Mouse (Mus musculus) neural tube, embryonic 13.5 days (tissue): Measurements from ENCODE around the gene Dync1i2. TPM values are rescaled to one million over a fixed set of nuclear protein-coding genes. Genes with fewer than 3 reads are reported as not detected.
A peak's percentile ranks its signal among the peaks of the same experiment; 100 is the strongest.

ENCODE experiments used
- ATAC-seq: fragments of 200-750 bp; cut with Nextera tagmentation; 2 replicates; pipeline ENCODE4 v1.8.0; 2017; ENCODE audit warnings: low read depth, mild to moderate bottlenecking, moderate TSS enrichment, moderate library complexity
- H3K27ac ChIP-seq: fragments of 300-500 bp; sonication (generic); replicated peaks from 2 replicates; pipeline ENCODE4 v1.5.1; 2015; ENCODE audit warnings: moderate library complexity, mild to moderate bottlenecking, inconsistent platforms
- H3K27me3 ChIP-seq: fragments of 300-500 bp; sonication (generic); 2 replicates; pipeline ENCODE4 v1.6.1; 2015; ENCODE audit warnings: mild to moderate bottlenecking, inconsistent platforms
- H3K36me3 ChIP-seq: fragments of 300-500 bp; sonication (generic); 2 replicates; pipeline ENCODE4 v1.6.1; 2015; ENCODE audit warnings: mild to moderate bottlenecking, inconsistent platforms
- H3K4me1 ChIP-seq: fragments of 300-500 bp; sonication (generic); replicated peaks from 2 replicates; pipeline ENCODE4 v1.6.1; 2015; ENCODE audit warnings: inconsistent platforms
- H3K4me2 ChIP-seq: fragments of 300-500 bp; sonication (generic); 2 replicates; pipeline ENCODE4 v1.6.1; 2015; ENCODE audit warnings: inconsistent platforms, mild to moderate bottlenecking, moderate library complexity
- H3K4me3 ChIP-seq: fragments of 300-500 bp; sonication (generic); 2 replicates; pipeline ENCODE4 v1.5.1; 2015; ENCODE audit warnings: mild to moderate bottlenecking, inconsistent platforms
- H3K9ac ChIP-seq: fragments of 300-500 bp; sonication (generic); 2 replicates; pipeline ENCODE4 v1.6.1; 2015; ENCODE audit warnings: moderate library complexity, mild to moderate bottlenecking, inconsistent platforms
- H3K9me3 ChIP-seq: fragments of 300-500 bp; sonication (generic); 2 replicates; pipeline ENCODE4 v1.6.1; 2016; ENCODE audit warnings: inconsistent platforms
- WGBS: fragments of 180-500 bp; shearing (Covaris S2); methylation state at CpG from one replicate; pipeline ENCODE4 v1.1.7; 2015; 5-methylcytosine and 5-hydroxymethylcytosine counted together
- polyA plus RNA-seq: library from polyadenylated mRNA; unstranded; fragments of >200 nt; fragmentation: Nextera tagmentation; extraction: Ambion mirVana; gene quantifications from 2 replicates; pipeline ENCODE4 v1.2.1, GENCODE M21; 2015

Gene Dync1i2
- polyA plus RNA-seq, 1 experiment from 2014 or later: 194 TPM

DNA sequence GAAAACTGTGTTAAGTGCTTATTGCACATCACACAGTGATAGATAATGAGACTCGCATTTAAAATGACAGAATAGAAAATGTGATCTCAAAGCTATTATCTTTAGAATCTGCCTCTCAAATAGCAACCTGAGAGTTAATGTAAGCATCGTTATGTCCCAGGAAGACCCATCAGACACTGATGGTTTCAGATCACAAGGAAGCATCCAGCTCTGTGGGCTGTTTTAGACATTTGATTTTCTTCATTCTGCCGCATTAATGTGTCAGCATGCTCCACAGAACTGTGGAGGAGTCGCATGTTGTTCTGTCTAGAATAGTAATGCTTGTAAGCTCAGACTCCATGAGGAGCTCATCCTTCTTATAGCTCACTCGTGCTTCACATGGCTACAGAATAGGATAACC lies 34.6 kb downstream of the Dync1i2 start:
- H3K4me1 ChIP-seq: peaks cover 25% of the 10 kb centered on the region
- H3K36me3 ChIP-seq: peaks cover 44% of the 10 kb centered on the region
- no peak overlapping the region for H3K4me3 ChIP-seq
- no peaks in the 10 kb centered on the region for H3K9me3 ChIP-seq
- no peak overlapping the region for H3K9ac ChIP-seq
- no peaks in the 10 kb centered on the region for H3K27me3 ChIP-seq
- 75% methylated on average over 5 of the region's 5 CpGs for WGBS
- peak overlapping the region; percentile 52; the same call in 1 of the 2 replicates for H3K27ac ChIP-seq
- no peak overlapping the region for H3K4me2 ChIP-seq
- no peak for ATAC-seq

- Histone ChIP-seq H3K9ac (no peak overlapping the region), H3K36me3 (peaks cover 52% of the 10 kb centered on the region)
These were observed 36.6 kb downstream of the Dync1i2 start for GRCm38 (mm10) chr2:71248071-71248470.

DNA sequence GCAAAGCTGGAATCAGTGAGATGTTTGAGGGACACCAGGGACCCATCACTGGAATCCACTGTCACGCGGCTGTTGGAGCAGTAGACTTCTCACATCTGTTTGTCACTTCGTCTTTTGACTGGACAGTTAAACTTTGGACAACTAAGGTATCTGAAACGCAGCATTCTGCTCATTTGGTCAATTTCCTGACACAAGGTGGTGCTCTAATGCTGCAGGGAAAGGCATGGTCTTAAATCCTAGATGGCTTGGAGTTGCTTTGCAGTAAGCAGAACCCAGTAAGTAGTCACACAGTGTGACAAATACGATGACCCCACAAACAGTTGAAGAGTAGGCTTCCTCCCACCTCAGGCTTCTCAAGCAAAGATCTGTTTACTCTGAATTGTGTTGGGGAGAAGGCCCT lies 39.3 kb downstream of the Dync1i2 start:
- 73% methylated on average over 5 of the region's 5 CpGs for WGBS
- Histone ChIP-seq H3K4me2 (no peak overlapping the region), H3K4me1 (peaks cover 5% of the 10 kb centered on the region; the same call in 1 of the 2 replicates), H3K27ac (no peak overlapping the region), H3K36me3 (peaks cover 71% of the 10 kb centered on the region), H3K27me3 (no peaks in the 10 kb centered on the region), H3K9me3 (no peaks in the 10 kb centered on the region), H3K9ac (no peak overlapping the region), H3K4me3 (no peak overlapping the region)
- ATAC-seq: no peak

More at GRCm38 (mm10) chr2:71248071-71248470, 36.6 kb downstream of the Dync1i2 start:
- Histone ChIP-seq H3K27ac (no peak overlapping the region), H3K4me2 (no peak overlapping the region), H3K9me3 (no peaks in the 10 kb centered on the region), H3K4me1 (peaks cover 23% of the 10 kb centered on the region), H3K27me3 (no peaks in the 10 kb centered on the region), H3K4me3 (no peak overlapping the region)
- ATAC-seq: no peak
- 91% methylated on average over 3 of the region's 3 CpGs for WGBS

GRCm38 (mm10) chr2:71254836-71255235 lies 43.3 kb downstream of the Dync1i2 start:
- peaks cover 88% of the 10 kb centered on the region for H3K36me3 ChIP-seq
- 91% methylated on average over 4 of the region's 4 CpGs for WGBS
- no peak overlapping the region for H3K27ac ChIP-seq

GRCm38 (mm10) chr2:71256581-71256980 lies 45.1 kb downstream of the Dync1i2 start:
- H3K27ac ChIP-seq: no peak overlapping the region
- no peaks in the 10 kb centered on the region for H3K9me3 ChIP-seq
- no peak overlapping the region for H3K9ac ChIP-seq
- H3K4me1 ChIP-seq: no peaks in the 10 kb centered on the region
- no peak overlapping the region for H3K4me2 ChIP-seq
- WGBS: 89% methylated on average over 7 of the region's 7 CpGs
- no peaks in the 10 kb centered on the region for H3K27me3 ChIP-seq
- ATAC-seq: no peak
- peaks cover 85% of the 10 kb centered on the region for H3K36me3 ChIP-seq
- no peak overlapping the region for H3K4me3 ChIP-seq

More at GRCm38 (mm10) chr2:71254836-71255235, 43.3 kb downstream of the Dync1i2 start:
- ATAC-seq: no peak
- H3K4me2 ChIP-seq: no peak overlapping the region
- no peaks in the 10 kb centered on the region for H3K9me3 ChIP-seq
- no peak overlapping the region for H3K9ac ChIP-seq
- H3K27me3 ChIP-seq: no peaks in the 10 kb centered on the region
- no peak overlapping the region for H3K4me3 ChIP-seq
- H3K4me1 ChIP-seq: no peaks in the 10 kb centered on the region

DNA sequence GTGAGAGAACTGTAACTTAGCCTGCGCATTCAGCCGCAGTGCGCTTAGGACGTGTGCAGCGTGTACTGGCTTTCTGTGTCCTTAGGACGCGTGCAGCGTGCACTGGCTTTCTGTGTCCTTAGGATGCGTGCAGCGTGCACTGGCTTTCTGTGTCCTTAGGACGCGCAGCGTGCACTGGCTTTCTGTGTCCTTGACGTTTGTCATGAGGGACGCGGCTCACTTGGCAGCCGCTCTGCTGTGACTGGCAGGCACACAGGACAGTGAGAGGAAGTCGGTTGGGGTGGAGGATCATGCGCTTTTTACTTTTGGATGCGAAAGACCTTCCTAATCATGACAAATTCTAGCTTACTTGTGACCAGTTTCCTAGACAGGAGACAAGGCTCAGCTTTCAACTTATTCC lies 53.1 kb downstream of the Dync1i2 start:
- no peak overlapping the region for H3K4me3 ChIP-seq
- H3K27ac ChIP-seq: no peak overlapping the region
- WGBS: 90% methylated on average over 20 of the region's 20 CpGs
- no peaks in the 10 kb centered on the region for H3K27me3 ChIP-seq
- H3K4me1 ChIP-seq: no peaks in the 10 kb centered on the region
- H3K4me2 ChIP-seq: no peak overlapping the region
- H3K36me3 ChIP-seq: peaks cover 81% of the 10 kb centered on the region
- ATAC-seq: no peak
- no peaks in the 10 kb centered on the region for H3K9me3 ChIP-seq
- H3K9ac ChIP-seq: no peak overlapping the region

DNA sequence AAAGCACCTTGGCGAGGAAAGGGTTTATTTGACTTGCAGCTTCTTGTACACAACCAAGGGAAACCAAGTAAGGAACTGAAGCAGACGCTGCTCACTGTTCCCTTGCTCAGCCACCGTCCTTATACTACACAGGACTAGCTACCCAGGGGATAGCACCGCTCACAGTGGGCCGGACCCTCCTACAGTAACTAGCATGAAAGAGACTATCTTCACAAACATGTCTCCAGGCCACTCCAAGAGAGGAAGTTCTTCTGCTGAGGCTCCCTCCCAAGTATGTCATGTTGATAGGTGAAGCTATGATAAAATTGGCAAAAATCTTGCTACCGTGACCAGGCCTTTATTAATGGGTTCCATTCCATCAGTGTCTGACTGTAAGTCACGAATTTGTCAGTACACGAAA lies 57.2 kb downstream of the Dync1i2 start:
- ATAC-seq: no peak
- no peaks in the 10 kb centered on the region for H3K4me1 ChIP-seq
- no peak overlapping the region for H3K4me2 ChIP-seq

DNA sequence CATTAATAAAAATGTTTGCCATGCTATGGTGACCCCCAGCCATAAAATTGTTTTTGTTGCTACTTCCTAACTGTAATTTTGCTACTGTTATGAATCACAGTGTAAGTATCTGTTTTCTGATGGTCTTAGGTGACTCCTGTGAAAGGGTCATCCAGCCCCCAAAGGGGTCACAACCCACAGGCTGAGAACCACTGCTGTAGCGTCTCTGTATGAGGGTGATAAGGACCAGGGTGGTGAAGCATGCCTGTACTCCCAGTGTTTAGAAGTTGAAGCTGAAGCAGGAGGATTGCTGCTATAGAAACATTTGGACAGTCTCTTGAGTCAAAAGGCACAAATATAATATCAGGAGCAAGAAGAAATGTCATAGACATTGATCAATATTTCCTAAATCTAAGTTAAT lies 57.8 kb downstream of the Dync1i2 start:
- WGBS: 74% methylated on average over 1 of the region's 1 CpGs

More for the DNA sequence above, 57.2 kb downstream of the Dync1i2 start:
- Histone ChIP-seq H3K36me3 (peaks cover 49% of the 10 kb centered on the region), H3K9me3 (no peaks in the 10 kb centered on the region), H3K27ac (no peak overlapping the region), H3K9ac (no peak overlapping the region), H3K4me3 (no peak overlapping the region), H3K27me3 (no peaks in the 10 kb centered on the region)
- WGBS: 94% methylated on average over 8 of the region's 8 CpGs

GRCm38 (mm10) chr2:71270085-71270484 lies 58.6 kb downstream of the Dync1i2 start:
- Histone ChIP-seq H3K4me1 (no peaks in the 10 kb centered on the region), H3K4me2 (no peak overlapping the region), H3K27ac (no peak overlapping the region), H3K27me3 (no peaks in the 10 kb centered on the region), H3K9ac (no peak overlapping the region), H3K4me3 (no peak overlapping the region), H3K9me3 (no peaks in the 10 kb centered on the region), H3K36me3 (peaks cover 47% of the 10 kb centered on the region)
- ATAC-seq: no peak
- 85% methylated on average over 4 of the region's 4 CpGs for WGBS

More for the DNA sequence above, 57.8 kb downstream of the Dync1i2 start:
- Histone ChIP-seq H3K27me3 (no peaks in the 10 kb centered on the region), H3K4me1 (no peaks in the 10 kb centered on the region), H3K36me3 (peaks cover 48% of the 10 kb centered on the region), H3K9me3 (no peaks in the 10 kb centered on the region), H3K4me2 (no peak overlapping the region), H3K9ac (no peak overlapping the region), H3K27ac (no peak overlapping the region), H3K4me3 (no peak overlapping the region)
- no peak for ATAC-seq

- no peak for ATAC-seq
- Histone ChIP-seq H3K27me3 (no peaks in the 10 kb centered on the region), H3K4me3 (no peak overlapping the region), H3K4me2 (no peak overlapping the region), H3K9me3 (no peaks in the 10 kb centered on the region), H3K4me1 (peaks cover 8% of the 10 kb centered on the region), H3K27ac (no peak overlapping the region), H3K9ac (no peak overlapping the region), H3K36me3 (peaks cover 36% of the 10 kb centered on the region)
- WGBS: 76% methylated on average over 23 of the region's 23 CpGs
These were observed 62.6 kb downstream of the Dync1i2 start for GRCm38 (mm10) chr2:71273955-71274679.

GRCm38 (mm10) chr2:71275734-71276133 lies 64.2 kb downstream of the Dync1i2 start:
- no peak overlapping the region for H3K4me3 ChIP-seq
- no peak overlapping the region for H3K27ac ChIP-seq
- H3K36me3 ChIP-seq: peaks cover 36% of the 10 kb centered on the region
- no peaks in the 10 kb centered on the region for H3K9me3 ChIP-seq
- no peak overlapping the region for H3K9ac ChIP-seq
- no peak overlapping the region for H3K4me2 ChIP-seq
- H3K4me1 ChIP-seq: peaks cover 15% of the 10 kb centered on the region
- WGBS: 77% methylated on average over 7 of the region's 7 CpGs
- H3K27me3 ChIP-seq: no peaks in the 10 kb centered on the region
- ATAC-seq: no peak

DNA sequence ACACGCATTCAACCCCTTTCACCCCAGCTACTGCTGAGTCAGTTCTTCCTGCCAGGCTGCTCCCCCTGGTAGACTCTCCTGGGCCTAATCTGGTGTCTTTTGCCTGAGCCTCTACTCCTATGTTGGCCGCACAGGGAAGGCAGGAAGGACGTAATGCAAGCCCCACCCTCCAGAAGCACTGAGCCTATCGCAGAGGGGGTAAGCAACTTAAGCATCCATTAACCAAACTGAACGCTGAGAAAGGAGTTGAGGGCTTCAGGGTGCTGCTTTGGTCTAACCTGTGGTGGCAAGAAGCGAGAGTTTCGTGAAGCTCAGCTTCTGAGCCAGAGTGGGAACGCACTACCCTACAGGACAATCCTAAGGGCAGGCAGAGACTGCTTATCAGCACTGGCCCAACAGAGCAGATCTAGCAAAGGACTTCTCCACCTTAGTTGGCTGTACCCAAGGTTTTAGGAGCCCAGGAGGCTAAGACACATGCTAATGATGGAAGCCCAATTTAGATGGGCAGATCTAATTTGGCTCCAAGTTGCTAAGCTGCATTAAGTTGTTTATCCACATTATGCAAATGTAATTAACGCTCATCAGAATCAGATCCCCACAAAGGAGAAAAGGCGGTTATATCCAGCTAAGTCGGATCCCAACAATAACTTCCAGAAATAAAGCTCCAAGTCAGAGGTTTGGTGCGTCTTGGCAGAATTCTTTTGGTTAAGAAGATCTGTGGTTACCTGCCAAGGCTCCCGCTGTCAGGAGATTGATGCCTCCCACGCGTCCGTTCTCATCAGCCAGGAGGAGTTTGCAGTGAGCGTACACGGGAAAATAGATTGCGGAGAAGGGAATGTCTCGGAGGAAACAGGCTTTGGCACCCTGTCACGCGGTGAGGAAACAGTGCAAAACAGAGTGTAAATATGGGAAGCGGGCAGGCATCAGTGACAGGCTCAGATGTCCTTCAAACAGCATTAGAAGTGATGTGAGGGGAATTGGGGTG lies 67.6 kb downstream of the Dync1i2 start:
- Histone ChIP-seq H3K9me3 (no peaks in the 10 kb centered on the region), H3K27ac (0 out of 2 replicates have a peak overlapping the region, but pooled peaks have one; percentile 49), H3K27me3 (no peaks in the 10 kb centered on the region), H3K4me1 (peaks cover 15% of the 10 kb centered on the region), H3K36me3 (peaks cover 41% of the 10 kb centered on the region), H3K4me2 (no peak overlapping the region), H3K9ac (no peak overlapping the region), H3K4me3 (no peak overlapping the region)
- WGBS: 66% methylated on average over 23 of the region's 23 CpGs
- no peak for ATAC-seq
